Mouse (Mus musculus): Measurements from ENCODE around the gene Pcbd2.

The Pcbd2 gene

DNA sequence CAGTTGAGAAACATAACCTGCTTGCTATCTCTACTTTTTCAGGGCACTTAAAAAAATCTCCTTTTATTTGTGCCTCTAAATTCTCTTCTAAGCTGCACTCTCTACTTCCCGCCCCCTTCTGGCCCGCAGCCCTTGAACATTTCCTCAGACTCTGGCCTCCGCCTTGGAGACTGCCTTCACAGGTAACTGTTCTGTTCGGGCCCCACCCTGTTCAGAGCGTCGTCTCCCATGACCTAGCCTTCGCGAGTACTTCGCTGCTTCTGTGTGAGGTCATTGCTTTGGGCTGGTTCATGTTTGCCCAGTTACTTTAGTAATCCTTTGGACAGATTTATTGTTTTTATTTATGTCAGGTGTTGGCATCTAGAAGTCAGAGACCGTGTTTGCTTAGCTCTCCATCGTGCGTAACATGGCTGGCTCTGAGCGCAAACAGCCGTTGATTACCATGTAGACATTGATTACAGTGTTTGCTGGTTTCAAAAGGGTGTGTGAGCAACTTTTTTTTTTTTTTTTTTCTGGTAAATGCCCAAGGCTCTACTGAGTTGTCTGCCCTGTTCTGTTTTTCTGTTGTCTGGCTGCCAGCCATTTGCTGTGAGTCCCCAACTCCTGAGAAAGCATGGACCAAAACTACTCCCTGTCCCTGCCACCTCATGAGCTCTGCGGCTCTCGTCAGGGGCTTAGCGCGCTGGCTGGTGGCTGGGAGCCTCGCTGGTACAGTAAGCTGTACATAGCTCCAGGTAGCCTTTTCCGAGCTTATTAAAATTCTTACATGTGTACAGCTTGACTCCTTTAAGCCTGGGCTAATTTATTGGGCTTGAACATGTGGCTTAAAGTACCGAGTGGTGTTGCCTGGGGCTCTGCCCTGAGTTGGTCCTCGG is 6.7 kb downstream of the Pcbd2 start:
- in situ Hi-C loops (cut with MboI; ENCODE audit: low sequenced_read_pairs), result no loop called here

DNA sequence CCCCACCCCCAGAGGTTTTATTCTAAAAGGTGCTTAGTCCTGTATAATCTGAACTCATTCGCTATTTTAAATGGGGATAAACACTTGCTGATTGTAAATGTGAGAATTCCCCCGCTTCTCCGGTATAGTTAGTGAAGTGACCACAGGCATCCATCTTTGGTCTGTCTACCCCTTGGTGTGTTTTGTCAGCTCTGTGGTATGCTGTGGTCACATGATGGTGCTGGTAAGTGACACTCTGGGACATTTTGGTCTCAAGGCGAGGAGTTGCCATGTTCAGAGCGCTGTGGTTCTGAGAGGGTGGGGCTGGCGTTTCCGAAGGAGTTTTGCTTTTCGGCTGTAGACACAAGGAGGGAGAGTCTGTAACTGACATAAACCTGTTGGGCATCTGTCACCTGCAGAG is 10.7 kb downstream of the Pcbd2 start:
- in situ Hi-C loops (cut with MboI; ENCODE audit: low sequenced_read_pairs), result no loop called here

DNA sequence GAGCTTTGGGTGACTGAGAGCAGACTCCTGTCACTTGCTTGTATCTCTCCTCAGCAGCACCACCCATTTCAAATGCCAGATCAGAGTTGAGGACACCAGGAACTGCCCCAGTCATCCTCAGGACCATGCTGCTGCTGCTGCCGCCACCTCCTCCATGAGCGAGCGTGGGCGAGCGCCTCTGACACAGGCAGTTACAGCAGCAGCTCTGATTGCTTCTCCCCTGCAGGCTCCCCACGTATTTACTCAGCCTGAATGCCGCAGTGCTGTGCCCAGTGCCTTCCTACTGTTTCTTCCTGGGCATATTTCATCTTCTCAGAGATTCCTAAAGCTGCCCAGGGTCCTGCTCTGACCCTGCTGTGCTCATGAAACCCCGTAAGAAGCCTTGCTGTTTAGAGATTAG is 15.1 kb downstream of the Pcbd2 start:
- in situ Hi-C loops (cut with MboI; ENCODE audit: low sequenced_read_pairs), result no loop called here

DNA sequence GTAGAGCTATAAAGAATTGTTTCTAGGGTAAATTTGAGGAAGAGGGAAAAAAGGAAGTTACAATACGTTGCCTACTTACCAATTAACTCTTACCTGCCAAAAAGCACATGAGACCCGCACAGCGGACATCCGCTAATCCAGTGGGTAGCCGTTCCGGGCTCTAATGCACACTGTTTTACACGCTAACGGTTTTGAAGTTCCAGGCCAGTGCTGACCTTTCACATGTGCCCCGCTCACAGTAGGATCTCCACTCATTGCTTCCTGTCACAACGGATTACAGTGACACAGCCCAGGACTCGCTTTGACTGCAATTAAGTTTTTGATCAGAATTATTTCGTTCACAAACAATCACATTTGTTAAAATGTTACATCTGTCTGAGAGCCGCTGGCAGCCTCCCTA is 27.2 kb downstream of the Pcbd2 start:
- in situ Hi-C loops (cut with MboI; ENCODE audit: low sequenced_read_pairs), result no loop called here

DNA sequence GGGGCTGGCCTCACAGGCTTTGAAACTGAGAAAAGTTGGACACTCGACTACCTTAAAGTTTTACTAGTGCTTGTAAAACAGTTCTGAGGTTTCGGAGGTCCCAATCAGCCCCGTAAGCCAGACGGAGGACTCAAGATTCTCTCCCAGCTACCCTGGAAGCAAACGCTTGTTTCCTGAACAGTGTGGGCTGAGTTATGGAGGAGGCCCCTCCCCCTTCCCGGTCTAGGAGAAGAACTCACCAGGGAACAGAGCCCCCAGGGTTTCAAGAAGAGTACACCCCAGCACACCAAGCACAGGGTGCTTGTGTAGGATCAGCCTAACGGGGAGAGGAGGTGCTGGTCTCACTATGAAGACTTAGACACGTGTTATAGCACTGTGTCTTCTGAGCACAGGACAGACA is 29.6 kb downstream of the Pcbd2 start:
- in situ Hi-C loops (cut with MboI; ENCODE audit: low sequenced_read_pairs), result no loop called here

DNA sequence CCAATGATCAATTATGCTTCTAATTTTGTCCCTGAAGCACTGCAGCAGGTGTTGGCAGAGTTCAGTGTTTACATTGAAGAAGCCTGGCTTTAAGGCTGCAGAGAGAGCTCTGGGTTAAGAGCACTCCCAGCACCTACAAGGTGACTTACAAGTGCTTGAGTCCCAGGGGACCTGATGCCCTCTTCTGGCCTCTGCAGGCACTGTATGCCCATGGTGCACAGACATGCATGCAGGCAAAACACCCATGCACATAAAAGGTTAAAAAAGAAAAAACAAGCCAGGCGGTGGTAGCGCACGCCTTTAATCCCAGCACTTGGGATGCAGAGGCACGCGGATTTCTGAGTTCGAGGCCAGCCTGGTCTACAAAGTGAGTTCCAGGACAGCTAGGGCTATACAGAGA is 30.5 kb downstream of the Pcbd2 start:
- in situ Hi-C loops (cut with MboI; ENCODE audit: low sequenced_read_pairs), result no loop called here

DNA sequence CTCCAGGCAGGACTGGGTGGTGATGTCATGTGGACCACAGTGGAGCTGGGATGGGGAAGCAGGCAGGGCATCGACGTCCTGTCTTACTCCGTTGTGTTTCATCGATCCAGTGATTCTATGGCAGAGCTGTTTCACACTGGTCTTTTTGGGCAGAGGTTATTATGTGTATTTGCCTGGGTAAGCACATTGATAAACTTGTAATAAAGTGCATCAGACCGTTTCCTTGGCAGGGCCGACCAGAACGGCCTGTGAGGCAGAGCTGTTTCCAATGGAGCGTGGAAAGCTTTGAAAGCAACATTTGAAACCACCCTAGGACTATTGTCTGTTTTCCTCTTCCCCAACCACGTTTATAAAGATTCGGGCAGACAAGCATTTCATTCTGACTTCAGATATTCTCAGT is 33.4 kb downstream of the Pcbd2 start:
- in situ Hi-C loops (cut with MboI; ENCODE audit: low sequenced_read_pairs), result no loop called here

DNA sequence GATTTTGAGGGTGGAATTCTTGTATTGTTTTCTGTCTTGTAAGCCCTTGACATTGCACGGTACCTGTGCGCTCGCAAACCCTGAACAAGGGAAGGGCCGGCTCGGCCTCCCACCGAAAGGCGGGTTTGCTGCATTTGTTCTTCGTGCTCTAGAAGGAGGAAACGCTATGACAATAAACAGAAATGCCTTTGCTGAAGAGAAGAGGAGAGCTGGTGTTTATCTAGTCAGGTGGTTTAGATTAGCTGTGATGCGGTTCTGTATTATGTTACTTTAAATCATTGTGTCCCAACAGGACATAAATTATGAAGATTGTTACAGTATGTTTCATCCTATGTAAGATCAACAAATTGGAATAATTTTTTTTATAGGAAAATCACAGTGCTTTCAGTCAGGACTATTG is 34.3 kb downstream of the Pcbd2 start:
- in situ Hi-C loops (cut with MboI; ENCODE audit: low sequenced_read_pairs), result no loop called here

DNA sequence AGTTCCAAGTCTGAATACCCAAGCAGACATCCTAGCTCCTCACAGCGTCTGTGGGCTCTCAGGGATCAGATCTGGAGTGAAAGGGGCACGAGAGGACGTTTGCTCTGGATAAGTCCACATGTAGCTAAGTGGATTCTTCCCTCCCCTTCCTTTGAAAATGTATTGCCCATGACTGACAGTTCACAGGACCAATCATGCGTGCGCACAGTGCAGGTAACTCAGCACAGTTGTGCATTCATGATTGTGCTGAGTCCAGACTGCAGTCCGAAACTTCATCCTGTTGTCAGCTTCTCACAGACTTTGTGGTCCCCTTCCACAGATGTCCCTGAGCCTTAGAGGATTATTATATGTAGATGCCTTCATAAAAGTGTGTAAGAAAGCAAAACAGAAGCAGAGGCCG is 47.2 kb downstream of the Pcbd2 start:
- in situ Hi-C loops (cut with MboI; ENCODE audit: low sequenced_read_pairs), result no loop called here

DNA sequence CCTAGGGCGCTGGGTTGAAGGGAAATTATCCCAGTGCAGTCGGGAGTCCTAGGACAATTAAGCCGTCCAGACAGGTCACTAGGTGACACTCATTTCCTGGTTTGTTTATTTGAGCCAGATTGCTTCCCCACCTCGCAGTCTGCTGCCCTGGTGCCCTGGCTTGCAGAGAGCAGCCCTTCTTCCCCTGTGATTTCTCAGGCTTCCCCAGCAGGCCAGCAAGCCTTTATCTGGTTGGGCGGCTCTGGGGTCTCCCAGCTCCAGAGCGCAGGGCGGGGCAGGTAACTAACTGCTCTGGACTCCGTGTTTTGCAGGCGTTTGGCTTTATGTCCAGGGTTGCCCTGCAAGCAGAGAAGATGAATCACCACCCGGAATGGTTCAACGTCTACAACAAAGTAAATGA is 47.9 kb downstream of the Pcbd2 start:
- in situ Hi-C loops (cut with MboI; ENCODE audit: low sequenced_read_pairs), result no loop called here

DNA sequence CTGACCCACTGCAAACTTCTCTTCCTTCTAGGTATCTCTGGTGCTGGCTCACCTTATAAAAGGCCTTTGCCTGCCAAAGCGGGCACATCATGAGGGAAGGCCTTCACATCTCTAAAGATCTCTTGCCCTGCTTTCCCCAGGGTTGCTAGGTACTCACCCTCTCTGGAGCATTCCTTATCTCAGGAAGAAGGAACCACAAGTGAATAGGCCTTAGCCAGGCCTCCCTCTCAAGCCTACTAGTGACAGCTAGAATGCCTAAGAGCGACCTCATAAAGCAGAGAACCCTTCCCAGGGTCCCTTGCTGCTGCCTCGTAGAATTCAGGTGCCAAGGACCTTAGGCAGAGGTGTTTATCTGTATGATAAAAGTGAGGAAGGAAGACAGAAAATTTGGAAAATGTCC is 57.1 kb downstream of the Pcbd2 start, which contains the start of gene Catsper3:
Catsper3 (plus strand) TSS at position 301 of the 400 bp plus-strand sequence.
- in situ Hi-C loops (cut with MboI; ENCODE audit: low sequenced_read_pairs), result no loop called here

DNA sequence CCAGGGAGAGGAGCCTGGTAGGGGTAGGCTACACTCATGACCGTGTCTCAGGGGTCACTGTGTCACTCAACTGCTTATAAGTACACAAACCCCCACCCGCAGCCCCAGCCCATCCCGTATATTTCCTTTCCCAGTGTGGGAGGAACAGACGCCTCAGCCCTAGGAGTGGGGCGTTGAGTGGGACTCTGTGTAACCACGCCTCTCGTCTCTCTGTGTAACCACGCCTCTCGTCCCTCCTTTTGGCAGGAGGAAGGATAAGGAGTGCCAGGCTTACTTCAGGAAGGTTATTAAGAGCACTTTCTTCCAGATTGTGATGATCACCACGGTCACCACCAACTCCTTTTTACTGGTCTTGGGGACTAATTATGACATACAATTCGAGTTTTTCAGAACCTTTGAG is 59.0 kb downstream of the Pcbd2 start:
- in situ Hi-C loops (cut with MboI; ENCODE audit: low sequenced_read_pairs), result no loop called here

DNA sequence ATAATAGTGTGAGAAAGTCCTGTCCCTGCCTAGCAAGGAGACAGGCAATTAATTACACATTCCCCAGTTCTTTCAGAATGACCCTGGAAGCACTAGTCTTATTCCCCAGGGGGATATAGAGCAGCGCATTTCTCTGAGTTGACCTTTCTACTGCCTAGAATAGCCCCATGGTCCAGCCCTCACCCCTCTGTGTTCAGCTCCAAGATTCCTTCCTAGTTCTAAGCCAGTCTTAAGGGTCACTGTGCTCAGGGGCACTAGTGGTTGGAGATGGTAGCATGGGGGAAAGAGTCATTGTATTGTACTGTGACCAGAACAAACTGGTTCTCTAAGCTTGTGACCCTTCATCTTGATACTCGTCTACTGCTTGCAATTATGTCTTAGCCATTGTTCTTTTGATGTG is 74.1 kb downstream of the Pcbd2 start:
- in situ Hi-C loops (cut with MboI; ENCODE audit: low sequenced_read_pairs), result no loop called here

DNA sequence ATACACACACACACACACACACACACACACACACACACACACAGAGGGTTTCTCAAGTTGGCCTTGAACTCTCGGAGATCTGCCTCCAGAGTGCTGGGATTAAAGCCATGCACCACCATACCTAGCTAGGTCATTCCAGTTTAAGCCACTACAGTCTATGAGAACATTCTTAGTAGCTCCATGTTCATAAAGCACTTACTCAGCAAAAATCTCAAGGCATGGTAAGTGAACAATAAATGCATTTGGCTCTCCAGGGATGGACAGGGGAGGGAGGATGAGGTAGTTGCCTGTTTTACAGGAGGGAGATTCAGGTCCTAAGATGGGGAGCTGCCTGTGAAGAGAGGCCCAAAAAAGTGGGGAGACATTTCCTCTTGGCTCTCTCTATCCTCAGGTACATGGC is 76.8 kb downstream of the Pcbd2 start:
- in situ Hi-C loops (cut with MboI; ENCODE audit: low sequenced_read_pairs), result no loop called here

DNA sequence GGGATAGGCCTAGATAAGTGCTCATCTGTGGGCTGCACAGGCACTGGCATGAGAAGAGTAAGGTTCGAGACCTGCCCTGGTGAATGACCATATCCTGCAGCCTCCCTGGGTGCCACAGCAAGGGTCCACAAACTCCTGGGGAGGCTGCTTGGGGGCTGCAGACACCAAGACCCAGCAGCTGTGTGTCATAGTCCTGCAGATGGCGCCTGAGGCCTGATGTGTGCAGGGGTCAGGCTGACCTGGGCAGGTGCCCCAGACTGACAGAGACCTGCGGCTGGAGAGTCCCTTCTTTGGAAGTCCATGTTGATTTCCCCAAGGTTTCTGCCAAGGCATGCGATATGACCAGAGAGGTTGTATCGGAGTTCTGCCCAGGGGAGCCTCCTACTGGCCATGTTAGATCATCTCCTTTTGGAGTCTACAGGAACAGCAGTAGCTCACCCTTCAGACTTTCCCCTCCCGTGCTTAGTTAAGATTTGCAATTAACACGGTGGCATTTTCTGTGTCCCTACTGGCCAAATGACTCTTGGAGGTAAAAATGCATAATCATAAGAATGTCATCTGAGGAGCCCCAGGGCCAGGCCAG is 82.0 kb downstream of the Pcbd2 start:
- in situ Hi-C loops (cut with MboI; ENCODE audit: low sequenced_read_pairs), result no loop called here

DNA sequence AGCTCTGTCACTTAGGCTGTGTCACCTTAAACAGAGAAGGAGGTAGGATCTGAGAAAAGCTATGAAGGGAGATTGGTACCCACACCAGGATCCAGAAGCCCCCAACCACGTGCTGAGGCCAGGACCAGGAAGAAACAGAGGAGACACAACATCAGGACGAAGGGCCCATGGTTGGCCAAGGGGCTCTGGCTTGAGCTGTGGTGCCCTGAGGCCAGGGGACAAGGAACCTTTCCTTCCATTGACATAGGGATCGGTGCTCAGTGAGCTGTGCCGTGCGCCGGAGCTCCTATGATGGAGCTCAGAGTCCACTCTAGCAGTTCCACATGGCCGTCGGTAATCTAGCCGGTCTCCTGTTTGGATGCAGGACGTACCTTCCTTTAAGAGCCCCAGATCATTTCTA is 82.5 kb downstream of the Pcbd2 start:
- in situ Hi-C loops (cut with MboI; ENCODE audit: low sequenced_read_pairs), result no loop called here

DNA sequence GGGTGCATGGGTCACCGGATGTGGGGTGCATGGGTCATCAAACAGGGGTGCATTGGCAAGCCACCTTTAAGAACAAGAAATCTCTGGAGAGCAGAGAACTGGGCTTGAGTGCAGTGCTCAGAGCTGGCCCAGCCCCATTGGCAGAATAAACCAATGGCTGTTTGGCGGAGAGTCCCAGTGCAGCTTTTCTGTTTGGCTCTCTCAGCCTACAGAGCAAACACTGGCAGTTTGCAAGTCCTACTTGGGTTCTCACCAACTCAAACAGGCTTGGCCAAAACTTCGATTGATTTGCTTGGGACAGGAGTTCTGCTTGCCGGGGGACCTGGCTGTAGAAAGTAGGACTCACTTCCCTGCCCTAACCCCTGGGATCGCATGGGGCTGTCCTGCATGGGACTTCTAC is 83.8 kb downstream of the Pcbd2 start:
- in situ Hi-C loops (cut with MboI; ENCODE audit: low sequenced_read_pairs), result no loop called here

DNA sequence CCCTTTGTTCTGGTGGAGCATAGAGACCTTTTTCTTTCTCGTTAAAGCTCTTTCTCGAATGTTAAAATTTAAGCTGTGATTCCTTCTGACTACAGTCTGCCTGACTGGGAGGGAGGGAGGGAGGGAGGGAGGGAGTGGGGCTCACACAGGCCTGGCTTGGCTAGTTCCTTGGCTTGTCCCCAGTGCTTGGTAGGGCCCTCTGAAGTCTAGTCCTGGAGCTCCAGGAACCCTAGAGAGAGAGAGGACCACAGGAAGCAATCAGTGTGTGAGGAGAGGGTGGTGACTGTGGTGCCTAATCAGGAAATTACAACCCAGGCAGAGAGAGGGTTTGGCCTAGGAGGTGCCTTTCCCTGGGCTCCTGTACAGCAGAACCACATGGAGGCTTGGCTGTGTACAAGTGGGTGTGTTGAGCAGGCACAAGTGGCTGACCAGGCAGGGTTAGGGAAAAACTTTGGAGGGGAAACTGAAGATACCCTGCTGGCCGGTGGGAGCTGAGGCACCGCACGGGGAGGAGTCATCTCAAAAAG is 86.4 kb downstream of the Pcbd2 start:
- in situ Hi-C loops (cut with MboI; ENCODE audit: low sequenced_read_pairs), result no loop called here

DNA sequence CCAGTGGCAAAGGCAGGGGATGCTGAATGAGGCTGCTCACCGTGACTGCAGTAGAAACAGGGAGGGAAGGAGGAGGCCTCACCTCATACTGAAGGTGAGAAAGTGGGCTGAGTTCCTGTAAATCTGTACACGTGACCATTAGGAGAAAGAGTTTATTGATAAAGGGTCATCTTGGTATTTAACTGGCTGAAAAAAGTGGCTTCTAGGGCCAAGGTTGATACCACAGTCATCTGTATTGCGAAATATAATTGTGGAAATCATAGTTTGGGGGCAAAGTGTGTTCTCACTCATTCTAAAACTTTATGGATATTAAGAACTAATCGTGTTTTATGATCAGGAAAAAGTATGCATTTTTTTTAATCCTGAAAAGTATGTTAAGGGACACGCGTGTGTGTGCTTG is 87.7 kb downstream of the Pcbd2 start:
- in situ Hi-C loops (cut with MboI; ENCODE audit: low sequenced_read_pairs), result no loop called here

DNA sequence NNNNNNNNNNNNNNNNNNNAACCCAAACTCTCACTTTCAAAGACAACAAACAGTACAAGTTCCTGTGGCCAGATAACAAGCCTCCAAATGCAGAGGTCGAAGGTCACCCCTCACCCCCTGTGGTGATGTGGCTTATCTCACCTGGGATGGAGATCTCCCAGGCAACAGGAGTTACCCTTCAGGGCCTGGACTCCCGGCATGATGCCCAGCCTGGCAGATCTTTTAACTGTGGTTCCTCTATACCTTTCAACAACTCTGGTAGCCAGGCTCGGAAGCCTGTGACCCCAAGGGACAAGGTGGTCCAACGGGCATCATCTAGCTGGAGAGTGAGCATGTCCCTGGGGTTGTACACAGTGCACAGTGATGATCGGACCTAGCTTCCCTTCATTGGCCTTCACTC is 95.3 kb downstream of the Pcbd2 start:
- in situ Hi-C loops (cut with MboI; ENCODE audit: low sequenced_read_pairs), result no loop called here

DNA sequence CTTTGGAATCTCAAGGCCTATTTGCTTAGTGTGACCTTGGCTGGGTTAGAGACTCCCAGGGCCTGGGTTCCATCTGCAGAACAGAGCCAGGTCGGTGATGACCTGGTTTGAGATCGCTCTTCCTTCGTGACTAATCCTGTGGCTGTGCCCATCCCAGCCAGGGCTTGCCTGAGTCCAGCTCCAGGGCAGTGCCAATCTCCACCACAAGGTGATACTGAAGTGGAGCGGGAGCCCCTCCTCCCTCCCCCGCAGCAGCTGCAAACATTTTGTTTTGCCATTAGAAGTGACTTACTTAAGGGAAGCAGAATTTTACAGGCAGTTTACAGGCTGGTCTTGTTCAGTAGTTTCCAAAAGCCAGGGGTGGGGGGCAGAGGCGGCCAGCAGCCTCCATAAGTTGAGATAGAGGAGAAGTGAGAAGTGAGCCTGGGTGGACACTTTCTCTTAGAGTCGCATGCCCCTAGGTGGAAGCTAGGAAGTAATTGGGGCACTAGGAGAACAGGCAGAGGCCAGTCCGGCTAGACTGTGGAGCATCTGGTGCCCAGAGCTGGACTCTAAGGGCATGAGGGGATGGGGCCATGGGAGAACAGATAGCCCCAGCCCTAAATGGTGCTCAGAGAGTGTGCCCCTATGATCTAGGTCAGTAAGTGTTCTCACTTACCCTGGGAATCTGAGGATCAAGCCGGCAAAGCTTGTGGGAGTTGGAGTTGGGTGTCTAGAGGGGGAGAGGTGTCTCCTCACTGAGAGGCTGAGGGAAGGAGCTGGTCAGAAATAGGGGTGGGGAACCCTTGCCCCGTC is 97.2 kb downstream of the Pcbd2 start:
- in situ Hi-C loops (cut with MboI; ENCODE audit: low sequenced_read_pairs), result no loop called here

DNA sequence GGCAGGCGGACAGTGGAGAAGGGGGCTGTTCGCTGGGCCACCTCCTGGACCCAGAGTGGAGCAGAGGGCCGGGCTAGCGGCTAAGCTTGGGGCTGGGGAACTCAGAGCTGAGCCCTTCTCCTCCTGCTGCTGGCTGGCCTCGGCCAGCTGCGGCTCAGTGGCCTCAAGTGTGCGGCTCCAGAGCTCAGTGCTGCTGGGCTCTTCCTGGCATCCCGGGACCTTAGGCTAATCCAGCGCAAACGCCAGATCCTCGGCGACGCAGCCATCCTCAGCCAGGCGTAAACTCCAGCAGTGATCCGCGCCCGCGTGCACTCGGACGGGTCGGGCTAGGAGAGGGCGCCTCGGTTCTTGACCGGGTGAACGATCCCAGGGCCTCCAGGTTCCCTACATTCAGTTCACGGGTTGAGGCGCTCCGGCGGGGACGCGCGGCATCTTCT is 98.1 kb downstream of the Pcbd2 start:
- in situ Hi-C loops (cut with MboI; ENCODE audit: low sequenced_read_pairs), result no loop called here
